Mouse (Mus musculus) CH12.LX (cell line): ENCODE measurements around the gene Mcemp1. TPM values are rescaled to one million over a fixed set of nuclear protein-coding genes. Genes with fewer than 3 reads are reported as not detected.
A peak's percentile ranks its signal among the peaks of the same experiment; 100 is the strongest.

Source experiments
- DNase-seq: peaks from one replicate; pipeline ENCODE4 v3.0.0-alpha.2; 2013; ENCODE audit errors: extremely low read depth
- H3K27ac ChIP-seq: 2 replicates; pipeline ENCODE4 v1.5.1; 2012; ENCODE audit warnings: low read depth, mild to moderate bottlenecking, control low read depth, moderate library complexity; ENCODE audit not compliant: insufficient read depth
- H3K27me3 ChIP-seq: replicated peaks from 2 replicates; pipeline ENCODE3; 2012; ENCODE audit warnings: inconsistent platforms
- H3K36me3 ChIP-seq, 2 experiments: replicated peaks in 1 of 2; 2 replicates each; pipeline versions ENCODE3 to v1.6.1; 2012; ENCODE audit warnings: inconsistent platforms in 1 of 2, low read length in 1 of 2, mild to moderate bottlenecking in 1 of 2, mixed read lengths in 1 of 2, moderate library complexity in 1 of 2; ENCODE audit not compliant: control insufficient read depth in 1 of 2, insufficient read depth in 1 of 2
- H3K4me1 ChIP-seq, 2 experiments: 2 replicates each; pipeline ENCODE4 v1.6.1; 2012; ENCODE audit warnings: inconsistent platforms in 1 of 2, moderate library complexity in 1 of 2; ENCODE audit not compliant: insufficient read depth in 2 of 2, control insufficient read depth in 1 of 2
- H3K4me2 ChIP-seq: 2 replicates; pipeline ENCODE4 v1.6.1; 2012; ENCODE audit warnings: low read depth, mild to moderate bottlenecking, control low read depth; ENCODE audit not compliant: poor library complexity, insufficient read depth, severe bottlenecking
- H3K4me3 ChIP-seq, 3 experiments: fragments of 150-350 bp in 1 of 3; sonication (generic) in 1 of 3; replicated peaks in 1 of 3; 2 replicates each; pipeline versions ENCODE3 to v1.5.1; 2011 to 2012; ENCODE audit warnings: low read depth in 2 of 3, low read length in 2 of 3, mild to moderate bottlenecking in 2 of 3, moderate library complexity in 2 of 3, control low read depth in 1 of 3, improper control_type of control experiment in 1 of 3, inconsistent platforms in 1 of 3, mixed read lengths in 1 of 3; ENCODE audit not compliant: poor library complexity in 1 of 3
- H3K79me2 ChIP-seq: replicated peaks from 2 replicates; pipeline ENCODE4 v1.6.1; 2012; ENCODE audit warnings: mild to moderate bottlenecking, moderate library complexity; ENCODE audit not compliant: control insufficient read depth, poor library complexity, insufficient read depth, severe bottlenecking; ENCODE audit errors: extremely low read depth
- H3K9ac ChIP-seq: 2 replicates; pipeline ENCODE4 v1.6.1; 2012; ENCODE audit warnings: low read depth, mild to moderate bottlenecking, control low read depth, moderate library complexity; ENCODE audit not compliant: insufficient read depth
- H3K9me3 ChIP-seq: replicated peaks from 2 replicates; pipeline ENCODE3; 2012; ENCODE audit warnings: low read length, inconsistent platforms, mixed read lengths
- BHLHE40 ChIP-seq: IDR thresholded peaks from 2 replicates; pipeline ENCODE4 v1.6.1; 2011; ENCODE audit warnings: mild to moderate bottlenecking, low read depth, low read length, improper control_type of control experiment
- CHD1 ChIP-seq: IDR thresholded peaks from 2 replicates; pipeline ENCODE4 v1.6.1; 2012; ENCODE audit warnings: low read depth, low read length, improper control_type of control experiment, inconsistent platforms
- CHD2 ChIP-seq: IDR thresholded peaks from 2 replicates; pipeline ENCODE4 v1.6.1; 2011; ENCODE audit warnings: low read length, improper control_type of control experiment
- CTCF ChIP-seq, 2 experiments: IDR thresholded peaks in 1 of 2; conservative IDR thresholded peaks in 1 of 2; 2 replicates each; pipeline ENCODE4 v1.5.1; 2011 to 2012; ENCODE audit warnings: low read depth in 2 of 2, low read length in 2 of 2, improper control_type of control experiment in 1 of 2, inconsistent platforms in 1 of 2, mild to moderate bottlenecking in 1 of 2, moderate library complexity in 1 of 2
- E2F4 ChIP-seq: IDR thresholded peaks from 2 replicates; pipeline ENCODE4 v1.6.1; 2011; ENCODE audit warnings: low read depth, low read length, improper control_type of control experiment; ENCODE audit not compliant: insufficient replicate concordance
- EP300 ChIP-seq: IDR thresholded peaks from 2 replicates; pipeline ENCODE4 v1.6.1; 2011; ENCODE audit warnings: low read length, improper control_type of control experiment
- ETS1 ChIP-seq: conservative IDR thresholded peaks from 2 replicates; pipeline ENCODE4 v1.6.1; 2012; ENCODE audit warnings: low read depth, mild to moderate bottlenecking, inconsistent platforms, low read length, improper control_type of control experiment, moderate library complexity
- GABPA ChIP-seq: IDR thresholded peaks from 2 replicates; pipeline ENCODE4 v1.6.1; 2012; ENCODE audit warnings: low read depth, low read length, improper control_type of control experiment, inconsistent platforms; ENCODE audit not compliant: insufficient replicate concordance
- JUND ChIP-seq: conservative IDR thresholded peaks from 2 replicates; pipeline ENCODE4 v1.6.1; 2011; ENCODE audit warnings: low read depth, low read length, improper control_type of control experiment
- KAT2A ChIP-seq: IDR thresholded peaks from 2 replicates; pipeline ENCODE4 v1.6.1; 2012; ENCODE audit warnings: low read length, improper control_type of control experiment, inconsistent platforms; ENCODE audit not compliant: insufficient replicate concordance
- MAFK ChIP-seq: IDR thresholded peaks from 2 replicates; pipeline ENCODE4 v1.6.1; 2011; ENCODE audit warnings: low read length, improper control_type of control experiment; ENCODE audit not compliant: insufficient replicate concordance
- MAX ChIP-seq: IDR thresholded peaks from 2 replicates; pipeline ENCODE4 v1.6.1; 2011; ENCODE audit warnings: low read length, improper control_type of control experiment
- MAZ ChIP-seq: IDR thresholded peaks from 2 replicates; pipeline ENCODE4 v1.6.1; 2012; ENCODE audit warnings: low read depth, mild to moderate bottlenecking, inconsistent platforms, low read length, improper control_type of control experiment, moderate library complexity
- MXI1 ChIP-seq: IDR thresholded peaks from 2 replicates; pipeline ENCODE4 v1.6.1; 2011; ENCODE audit warnings: mild to moderate bottlenecking, low read depth, low read length, improper control_type of control experiment
- MYC ChIP-seq: IDR thresholded peaks from 2 replicates; pipeline ENCODE4 v1.6.1; 2011; ENCODE audit warnings: low read depth, mild to moderate bottlenecking, improper control_type of control experiment, low read length
- NELFE ChIP-seq: IDR thresholded peaks from 2 replicates; pipeline ENCODE4 v1.6.1; 2011; ENCODE audit warnings: low read depth, low read length, improper control_type of control experiment
- NRF1 ChIP-seq: IDR thresholded peaks from 2 replicates; pipeline ENCODE4 v1.6.1; 2014; ENCODE audit warnings: low read depth, mild to moderate bottlenecking, inconsistent platforms, low read length, improper control_type of control experiment, moderate library complexity
- PAX5 ChIP-seq: IDR thresholded peaks from 2 replicates; pipeline ENCODE4 v1.6.1; 2012; ENCODE audit warnings: low read length, inconsistent platforms, mixed read lengths
- POLR2A ChIP-seq: IDR thresholded peaks from 2 replicates; pipeline ENCODE4 v1.6.1; 2011; ENCODE audit warnings: low read depth, mild to moderate bottlenecking, improper control_type of control experiment, low read length
- POLR2AphosphoS2 ChIP-seq: IDR thresholded peaks from 2 replicates; pipeline ENCODE4 v1.6.1; 2011; ENCODE audit warnings: low read depth, low read length, improper control_type of control experiment
- RAD21 ChIP-seq: IDR thresholded peaks from 2 replicates; pipeline ENCODE4 v1.6.1; 2011; ENCODE audit warnings: low read depth, mild to moderate bottlenecking, low read length, improper control_type of control experiment, moderate library complexity
- RCOR1 ChIP-seq: conservative IDR thresholded peaks from 2 replicates; pipeline ENCODE4 v1.6.1; 2012; ENCODE audit warnings: low read depth, mild to moderate bottlenecking, inconsistent platforms, low read length, improper control_type of control experiment
- SIN3A ChIP-seq: IDR thresholded peaks from 2 replicates; pipeline ENCODE4 v1.6.1; 2012; ENCODE audit warnings: low read length, improper control_type of control experiment, inconsistent platforms
- SMC3 ChIP-seq: IDR thresholded peaks from 2 replicates; pipeline ENCODE4 v1.6.1; 2011; ENCODE audit warnings: low read depth, low read length, improper control_type of control experiment
- TBP ChIP-seq: conservative IDR thresholded peaks from 2 replicates; pipeline ENCODE4 v1.6.1; 2011; ENCODE audit warnings: low read depth, low read length, improper control_type of control experiment
- TCF12 ChIP-seq: IDR thresholded peaks from 2 replicates; pipeline ENCODE4 v1.6.1; 2014; ENCODE audit warnings: low read depth, mild to moderate bottlenecking, inconsistent platforms, low read length, improper control_type of control experiment
- UBTF ChIP-seq: IDR thresholded peaks from 2 replicates; pipeline ENCODE4 v1.6.1; 2012; ENCODE audit warnings: low read depth, mild to moderate bottlenecking, inconsistent platforms, low read length, improper control_type of control experiment, moderate library complexity
- USF1 ChIP-seq: IDR thresholded peaks from 2 replicates; pipeline ENCODE4 v1.6.1; 2014; ENCODE audit warnings: low read depth, mild to moderate bottlenecking, inconsistent platforms, low read length, improper control_type of control experiment
- USF2 ChIP-seq: conservative IDR thresholded peaks from 2 replicates; pipeline ENCODE4 v1.6.1; 2011; ENCODE audit warnings: low read depth, low read length, improper control_type of control experiment
- ZC3H11A ChIP-seq: IDR thresholded peaks from 2 replicates; pipeline ENCODE4 v1.6.1; 2012; ENCODE audit warnings: low read depth, mild to moderate bottlenecking, inconsistent platforms, low read length, improper control_type of control experiment
- ZNF384 ChIP-seq: IDR thresholded peaks from 2 replicates; pipeline ENCODE4 v1.6.1; 2012; ENCODE audit warnings: low read depth, low read length, improper control_type of control experiment, inconsistent platforms
- dilution Hi-C: fragments of 300-500 bp; cut with MboI; formaldehyde crosslinking; loops from 2 replicates; pipeline ENCODE4 v1.14.3; 2020; ENCODE audit warnings: low sequenced_read_pairs; ENCODE audit not compliant: extremely low pct_unique_long_range_greater_than_20kb, extremely low pct_ligation_motif_present
- in situ Hi-C: fragments of 300-500 bp; cut with MboI; formaldehyde crosslinking; loops from 3 replicates; pipeline ENCODE4 v1.14.3; 2019; ENCODE audit warnings: low sequenced_read_pairs, low pct_ligation_motif_present, low pct_unique_long_range_greater_than_20kb, mixed read lengths
- polyA plus RNA-seq: library from polyadenylated mRNA; unstranded; fragments of >175 nt; gene quantifications from 2 replicates; pipeline ENCODE4 v1.2.1, GENCODE M21; 2012; ENCODE audit warnings: low read depth; ENCODE audit not compliant: insufficient read length
- total RNA-seq, 2 experiments: library from RNA; depleted of rRNA; stranded (reverse); fragments of 300-350 nt in 1 of 2; fragments of >200 nt in 1 of 2; gene quantifications; 2 replicates each; pipeline ENCODE4 v1.2.3; 2012 to 2014

Mcemp1 gene
- total RNA-seq (2012; rRNA removed) (0.17 TPM in 1 of 2 replicates, not detected in the other), total RNA-seq (2014; rRNA removed) (0.39 and 0.66 TPM in 2 replicates), polyA plus RNA-seq (0.36 and 0.55 TPM in 2 replicates)

- H3K27me3 ChIP-seq: no peaks in the 10 kb centered on the region
- H3K79me2 ChIP-seq: no peaks in the 10 kb centered on the region
- H3K9ac ChIP-seq: peak within 1 kb of the TSS; percentile 40
- no peak within 1 kb of the TSS for H3K4me3 ChIP-seq
- H3K4me1 ChIP-seq: peaks cover 15 to 35% of the 10 kb centered on the region in 2 experiments; a peak in 3 of 4 replicates
- H3K27ac ChIP-seq: no peak within 1 kb of the TSS
- no peaks in the 10 kb centered on the region for H3K9me3 ChIP-seq
- TF ChIP-seq POLR2AphosphoS2 (no peak), NELFE (no peak), ETS1 (no peak), ZNF384 (no peak), POLR2A (no peak), MAFK (no peak), CHD1 (no peak), TCF12 (no peak)
- TF ChIP-seq, all 38 proteins: peak for 0
- peak within 1 kb of the TSS; percentile 45 for H3K4me2 ChIP-seq
- no peaks in the 10 kb centered on the region for H3K36me3 ChIP-seq
- dilution Hi-C loops: no loop called here
- in situ Hi-C loops: no loop called here
- DNase-seq: no peak
These were observed at the start of gene Mcemp1 for GRCm38 (mm10) chr8:3665507-3665906. TSS of gene Mcemp1 (plus strand) at chr8:3665754.

- dilution Hi-C loops (no loop called here), in situ Hi-C loops (loop anchor here (10.0 kb wide), 1 partner anchor 47 kb away; no protein-coding TSS in a partner anchor)
- H3K9ac ChIP-seq: peak within 1 kb of the TSS; percentile 96
- H3K4me2 ChIP-seq: peak within 1 kb of the TSS; percentile 88
- H3K27me3 ChIP-seq: no peaks in the 10 kb centered on the region
- peaks cover 6 to 27% of the 10 kb centered on the region in 2 experiments for H3K4me1 ChIP-seq
- peaks cover 30 to 65% of the 10 kb centered on the region in 2 experiments for H3K36me3 ChIP-seq
- H3K4me3 ChIP-seq: peak within 1 kb of the TSS; percentile 90 to 96 (median 93)
- DNase-seq: peak; percentile 100
- peaks cover 25% of the 10 kb centered on the region for H3K79me2 ChIP-seq
- no peak within 1 kb of the TSS for H3K27ac ChIP-seq
- no peaks in the 10 kb centered on the region for H3K9me3 ChIP-seq
- TF ChIP-seq TBP: 0 out of 2 replicates have a peak, but pooled peaks have one; percentile 35
- no peak for TF ChIP-seq MAX
- TF ChIP-seq PAX5: no peak
- 0 out of 2 replicates have a peak, but pooled peaks have one; percentile 23 for TF ChIP-seq BHLHE40
- TF ChIP-seq CHD2: peak; percentile 98
- TF ChIP-seq MYC: no peak
- TF ChIP-seq KAT2A: peak; percentile 99
- TF ChIP-seq ZC3H11A: no peak
- TF ChIP-seq GABPA: peak; percentile 67; the same call in 1 of the 2 replicates
- no peak for TF ChIP-seq RAD21
- TF ChIP-seq USF1: no peak
- no peak for TF ChIP-seq ETS1
- peak; percentile 69; the same call in 1 of the 2 replicates for TF ChIP-seq TCF12
- no peak for TF ChIP-seq CTCF (conservative IDR thresholded peaks at IDR 0.05 in 1 of 2, IDR thresholded peaks at IDR 0.05 in 1 of 2; ENCODE audit: low read depth in 2 of 2, low read length in 2 of 2)
- TF ChIP-seq POLR2AphosphoS2: no peak
- no peak for TF ChIP-seq UBTF
- peak; percentile 100 for TF ChIP-seq SIN3A
- no peak for TF ChIP-seq EP300
- TF ChIP-seq JUND: peak; percentile 50; the same call in 1 of the 2 replicates
- 0 out of 2 replicates have a peak, but pooled peaks have one; percentile 59 for TF ChIP-seq NELFE
- no peak; the same call in 1 of the 2 replicates for TF ChIP-seq E2F4
- TF ChIP-seq NRF1: peak; percentile 53
- no peak for TF ChIP-seq RCOR1
- peak; percentile 78 for TF ChIP-seq MXI1
- TF ChIP-seq SMC3: no peak
- TF ChIP-seq MAZ: peak; percentile 86; the same call in 1 of the 2 replicates
- TF ChIP-seq USF2: no peak
These were observed 44.2 kb upstream of the Mcemp1 start, which contains the start of the genes Xab2 and Pet100 for GRCm38 (mm10) chr8:3621199-3621970. TSS of gene Xab2 (minus strand) at chr8:3621316. TSS of gene Pet100 (plus strand) at chr8:3621548.
